Comparison of ENCODE assay signal across 7 mouse cellular contexts in the genomic region with DNA sequence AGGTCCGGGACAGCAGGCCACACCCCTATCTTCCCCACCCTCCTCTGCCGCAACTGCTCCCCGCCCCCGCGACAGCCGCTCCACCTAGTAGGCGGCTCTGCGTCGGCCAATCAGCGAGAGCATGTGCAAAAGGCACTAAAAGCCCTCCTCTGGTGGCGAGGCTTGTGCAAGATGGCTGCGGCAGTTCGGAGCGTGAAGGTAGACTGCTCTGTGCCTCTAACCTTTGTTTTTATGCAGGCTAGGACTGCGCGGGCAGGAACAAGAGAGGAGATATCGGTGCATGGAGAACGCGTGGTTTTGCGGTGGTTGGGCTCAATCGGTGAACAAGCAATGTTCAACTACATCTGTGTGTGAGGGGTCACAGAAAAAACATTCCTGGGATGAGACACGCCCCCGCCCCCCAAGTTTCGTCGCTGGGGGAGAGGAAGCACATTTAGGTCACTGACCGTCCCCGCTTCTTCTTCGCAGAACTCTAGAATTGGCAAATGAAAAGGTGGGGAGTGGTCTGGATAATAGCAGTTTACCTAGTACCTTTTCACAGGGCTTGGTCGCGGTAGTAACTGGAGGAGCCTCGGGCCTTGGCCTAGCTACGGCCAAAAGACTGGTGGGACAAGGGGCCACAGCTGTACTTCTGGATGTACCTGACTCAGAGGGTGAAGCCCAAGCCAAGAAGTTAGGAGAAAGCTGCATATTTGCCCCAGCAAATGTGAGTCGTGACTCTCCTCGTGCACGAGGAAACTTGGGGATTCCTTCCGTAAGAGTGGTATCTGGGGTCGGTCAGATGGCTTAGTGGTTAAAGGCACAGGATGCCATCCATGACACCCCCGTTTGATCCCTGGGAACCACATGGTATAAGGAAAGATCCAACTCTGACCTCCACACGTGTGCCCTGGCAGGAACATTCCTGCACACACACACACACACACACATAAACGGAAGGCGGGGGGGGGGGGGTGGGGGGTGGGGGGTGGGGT. TPM values are rescaled to one million over a fixed set of nuclear protein-coding genes. Genes with fewer than 3 reads are reported as not detected.
DNase-seq lines count a peak whose midpoint lies in the region; ATAC-seq lines count a peak whose summit lies in the region.

A gene (plus strand): TSS at position 109 of the 974 bp plus-strand sequence.

- H3K27me3 ChIP-seq in intestine, embryonic 16.5 days (replicated peaks; ENCODE audit: control insufficient read depth, insufficient read depth, low read length): 0 out of 2 replicates have a peak, but pooled peaks cover 9% of the 10 kb centered on the region
- peaks cover 40% of the 10 kb centered on the region for H3K27me3 ChIP-seq in midbrain, embryonic 11.5 days (ENCODE audit: control insufficient read depth, insufficient read depth, low read length)

- intact Hi-C loops in gastrocnemius, postnatal 36 days (cut with DNase I): no loop called here
- intact Hi-C loops in left cerebral cortex, postnatal 36 days (cut with DNase I): loop anchor here (2.0 kb wide), 1 partner anchor 15 kb away; a partner anchor contains a TSS

- peak; percentile 99 for ATAC-seq in intestine, embryonic 16.5 days
- peak; percentile 98 for ATAC-seq in midbrain, embryonic 11.5 days (ENCODE audit: low FRiP score)

- no peaks in the 10 kb centered on the region for H3K4me1 ChIP-seq in intestine, embryonic 16.5 days (ENCODE audit: control insufficient read depth, insufficient read depth, low read length)
- no peaks in the 10 kb centered on the region for H3K4me1 ChIP-seq in midbrain, embryonic 11.5 days (ENCODE audit: control insufficient read depth, insufficient read depth, low read length)

- 0 out of 2 replicates have a peak, but pooled peaks cover 2% of the 10 kb centered on the region for H3K36me3 ChIP-seq in intestine, embryonic 16.5 days (ENCODE audit: control insufficient read depth, insufficient read depth, low read length)
- no peaks in the 10 kb centered on the region for H3K36me3 ChIP-seq in midbrain, embryonic 11.5 days (ENCODE audit: control insufficient read depth, insufficient read depth, low read length)

- peak within 1 kb of the TSS; percentile 61 for H3K9ac ChIP-seq in intestine, embryonic 16.5 days (ENCODE audit: low read depth, low read length)
- H3K9ac ChIP-seq in midbrain, embryonic 11.5 days (ENCODE audit: low read length): peak within 1 kb of the TSS; percentile 54

- peak within 1 kb of the TSS; percentile 45 for H3K27ac ChIP-seq in intestine, embryonic 16.5 days (ENCODE audit: low read length)
- H3K27ac ChIP-seq in midbrain, embryonic 11.5 days (ENCODE audit: low read depth, low read length): no peak within 1 kb of the TSS

- no peaks in the 10 kb centered on the region for H3K9me3 ChIP-seq in intestine, embryonic 16.5 days (ENCODE audit: control insufficient read depth, low read length)
- no peaks in the 10 kb centered on the region for H3K9me3 ChIP-seq in midbrain, embryonic 11.5 days (ENCODE audit: control insufficient read depth, low read length)

- 17% methylated on average over 39 of the region's 41 CpGs for WGBS in intestine, embryonic 16.5 days
- WGBS in midbrain, embryonic 11.5 days: 21% methylated on average over 37 of the region's 41 CpGs

- DNase-seq in adrenal gland, adult 18-20 months (ENCODE audit: low spot score in 2 of 2): peak; percentile 69 to 74
- peak; percentile 91 for DNase-seq in embryo, embryonic 11 days
- DNase-seq in gastrocnemius, postnatal 36 days: peak; percentile 54 to 81
- DNase-seq in left cerebral cortex, postnatal 36 days (ENCODE audit: low spot score in 2 of 2): peak; percentile 77 to 80
- peak; percentile 87 for DNase-seq in midbrain, embryonic 11.5 days (ENCODE audit: low spot score, missing footprints)
- DNase-seq in skeletal muscle tissue, adult 2 months (ENCODE audit: low read depth, low spot score): peak; percentile 81

- peak within 1 kb of the TSS; percentile 55 for H3K4me2 ChIP-seq in intestine, embryonic 16.5 days (ENCODE audit: low read depth, low read length)
- H3K4me2 ChIP-seq in midbrain, embryonic 11.5 days: peak within 1 kb of the TSS; percentile 52

- H3K4me3 ChIP-seq in intestine, embryonic 16.5 days (ENCODE audit: low read length): peak within 1 kb of the TSS; percentile 55
- peak within 1 kb of the TSS; percentile 44 for H3K4me3 ChIP-seq in midbrain, embryonic 11.5 days (ENCODE audit: low read depth, low read length)

RNA-seq across cellular contexts. Expression of the gene that starts here (rescaled TPM):
- 100 to 1,000 TPM; 154 to 163 TPM for total RNA-seq in adrenal gland, adult 18-20 months (2021)
- total RNA-seq in gastrocnemius, postnatal 36 days (2021): 10 to 100 TPM; 67.2 to 95.4 TPM
- polyA plus RNA-seq in intestine, embryonic 16.5 days (2015; fragmentation: Nextera tagmentation; extraction: Ambion mirVana): 195 and 208 TPM in 2 replicates
- total RNA-seq in left cerebral cortex, postnatal 36 days (2021): 10 to 100 TPM; 40.2 to 42.0 TPM
- 159 and 161 TPM in 2 replicates for polyA plus RNA-seq in midbrain, embryonic 11.5 days (2014; fragmentation: Nextera tagmentation; extraction: Ambion mirVana)
